In genomic region chr11:118182768-118183167, GRCm38 (mm10) we compare ENCODE assay signal across 23 mouse cellular contexts. TPM values are rescaled to one million over a fixed set of nuclear protein-coding genes. Genes with fewer than 3 reads are reported as not detected.
DNase-seq lines count a peak whose midpoint lies in the region; ATAC-seq and TF ChIP-seq lines count a peak whose summit lies in the region.
"Had no signal": no experiment of that assay in that cellular context is flagged by ENCODE, and none has a peak within 500 bp of the region (broad histone marks: within the 10 kb centered on the region; RNA-seq: fewer than 3 reads in every experiment).

No protein-coding gene starts in this region.

- H3K36me3 ChIP-seq in heart, embryonic 11.5 days (ENCODE audit: control insufficient read depth, insufficient read depth, low read length) = peaks cover 13% of the 10 kb centered on the region
- H3K36me3 ChIP-seq in heart, adult 2 months (ENCODE audit: control insufficient read depth, insufficient read depth, low read length) = peaks cover 10% of the 10 kb centered on the region

- intact Hi-C loops in heart, adult 2 months (cut with DNase I) = loop anchor here (5.0 kb wide), 1 partner anchor 35 kb away; no protein-coding TSS in a partner anchor

- no peak for TF ChIP-seq POLR2A in heart, adult 2 months (IDR thresholded peaks at IDR 0.05; ENCODE audit: insufficient read depth, low read depth, low read length)
- no peak for TF ChIP-seq POLR2A in olfactory bulb, adult 2 months (IDR thresholded peaks at IDR 0.05; ENCODE audit: insufficient read depth, low read depth, low read length)

- TF ChIP-seq CTCF in heart, adult 2 months (IDR thresholded peaks at IDR 0.05) = no peak
- TF ChIP-seq CTCF in layer of hippocampus, adult 2 months (conservative IDR thresholded peaks at IDR 0.05) = no peak
- no peak for TF ChIP-seq CTCF in olfactory bulb, adult 2 months (IDR thresholded peaks at IDR 0.05; ENCODE audit: insufficient read depth, low read depth, low read length)

- peaks cover 28% of the 10 kb centered on the region for H3K4me1 ChIP-seq in heart, embryonic 11.5 days (ENCODE audit: control insufficient read depth, insufficient read depth, low read length)
- H3K4me1 ChIP-seq in heart, adult 2 months (ENCODE audit: control insufficient read depth, insufficient read depth, low read length) = peaks cover 10% of the 10 kb centered on the region
- H3K4me1 ChIP-seq in olfactory bulb, adult 2 months (ENCODE audit: control insufficient read depth, insufficient read depth, low read length) = peaks cover 13% of the 10 kb centered on the region
- H3K4me1 ChIP-seq: forebrain, embryonic 12.5 days; forebrain, embryonic 15.5 days; hindbrain, embryonic 10.5 days; hindbrain, embryonic 13.5 days; intestine, embryonic 15.5 days had no signal

- H3K9me3 ChIP-seq in heart, embryonic 11.5 days (replicated peaks; ENCODE audit: control insufficient read depth, low read length) = no peaks in the 10 kb centered on the region
- H3K9me3 ChIP-seq: embryonic facial prominence, embryonic 10.5 days; embryonic facial prominence, embryonic 13.5 days; forebrain, embryonic 12.5 days; forebrain, embryonic 15.5 days; hindbrain, embryonic 10.5 days; hindbrain, embryonic 13.5 days; intestine, embryonic 15.5 days had no signal

- H3K4me3 ChIP-seq in heart, embryonic 11.5 days (ENCODE audit: low read depth, low read length) = no peak overlapping the region
- H3K4me3 ChIP-seq in heart, adult 2 months = no peak overlapping the region
- no peak overlapping the region for H3K4me3 ChIP-seq in layer of hippocampus, adult 2 months
- H3K4me3 ChIP-seq in olfactory bulb, adult 2 months (ENCODE audit: insufficient read depth, low read depth, low read length) = no peak overlapping the region
- H3K4me3 ChIP-seq: embryonic facial prominence, embryonic 10.5 days; embryonic facial prominence, embryonic 13.5 days; erythroblast, embryonic 14.5 days; forebrain, embryonic 12.5 days; forebrain, embryonic 15.5 days; hindbrain, embryonic 10.5 days; hindbrain, embryonic 13.5 days; intestine, embryonic 15.5 days had no signal

- H3K27ac ChIP-seq in heart, embryonic 11.5 days (ENCODE audit: low read depth, low read length) = peak overlapping the region; percentile 18; the same call in 1 of the 2 replicates
- no peak overlapping the region for H3K27ac ChIP-seq in heart, adult 2 months
- H3K27ac ChIP-seq in layer of hippocampus, adult 2 months = peak overlapping the region; percentile 58; the same call in 1 of the 2 replicates
- H3K27ac ChIP-seq in olfactory bulb, adult 2 months (ENCODE audit: insufficient read depth, low read depth, low read length) = peak overlapping the region; percentile 84
- H3K27ac ChIP-seq: embryonic facial prominence, embryonic 13.5 days; forebrain, embryonic 12.5 days; forebrain, embryonic 15.5 days; hindbrain, embryonic 10.5 days; hindbrain, embryonic 13.5 days; intestine, embryonic 15.5 days had no signal

- no peak for TF ChIP-seq EP300 in heart, adult 2 months (IDR thresholded peaks at IDR 0.05; ENCODE audit: insufficient read depth, low read depth, low read length)

- no peak overlapping the region for H3K9ac ChIP-seq in heart, embryonic 11.5 days (ENCODE audit: low read depth, low read length)
- no peak overlapping the region for H3K9ac ChIP-seq in heart, adult 2 months (ENCODE audit: low read depth, low read length)
- H3K9ac ChIP-seq: embryonic facial prominence, embryonic 13.5 days; forebrain, embryonic 12.5 days; forebrain, embryonic 15.5 days; hindbrain, embryonic 13.5 days; intestine, embryonic 15.5 days had no signal

- no peak overlapping the region for H3K4me2 ChIP-seq in heart, embryonic 11.5 days
- H3K4me2 ChIP-seq: embryonic facial prominence, embryonic 13.5 days; forebrain, embryonic 12.5 days; forebrain, embryonic 15.5 days; hindbrain, embryonic 13.5 days; intestine, embryonic 15.5 days had no signal

- no peaks in the 10 kb centered on the region for H3K27me3 ChIP-seq in heart, embryonic 11.5 days (ENCODE audit: control insufficient read depth, insufficient read depth, low read length)
- H3K27me3 ChIP-seq in heart, adult 2 months (ENCODE audit: control insufficient read depth, insufficient read depth, low read length) = no peaks in the 10 kb centered on the region
- H3K27me3 ChIP-seq: embryonic facial prominence, embryonic 13.5 days; forebrain, embryonic 12.5 days; forebrain, embryonic 15.5 days; hindbrain, embryonic 13.5 days; intestine, embryonic 15.5 days had no signal

- H3K79me2 ChIP-seq in heart, adult 2 months (replicated peaks; ENCODE audit: control insufficient read depth, insufficient read depth, low read length) = no peaks in the 10 kb centered on the region; the same call in 1 of the 2 replicates

- DNase-seq in heart, adult 2 months = no peak
- DNase-seq in layer of hippocampus, adult 2 months (ENCODE audit: low spot score in 2 of 2) = no peak
- no peak for DNase-seq in layer of hippocampus, adult 11-12 months (ENCODE audit: low spot score)
- DNase-seq in lung, adult 18-20 months = no peak
- DNase-seq: adrenal gland, adult 2 months; adrenal gland, postnatal 14 days; cerebellum, adult 11 months; cerebellum, postnatal 10 days; cerebellum, postnatal 36 days; embryo, embryonic 11 days; gastrocnemius, postnatal 25 days had no signal

- ATAC-seq in heart, embryonic 11.5 days (replicated peaks; ENCODE audit: insufficient number of reproducible peaks, low FRiP score, low TSS enrichment) = no peak
- ATAC-seq: CD4-positive, CD25-positive, alpha-beta regulatory T cell, adult 4 months; forebrain, embryonic 15.5 days; hindbrain, embryonic 16.5 days; intestine, embryonic 15.5 days had no signal

- 88% methylated on average over 9 of the region's 9 CpGs for WGBS in heart, embryonic 11.5 days (ENCODE audit: insufficient replicate concordance)
- WGBS in heart, adult 2 months = 86% methylated on average over 9 of the region's 9 CpGs
- 53% methylated on average over 9 of the region's 9 CpGs for WGBS in olfactory bulb, adult 2 months

RNA-seq across cellular contexts. Expression of gene Dnah17, which starts 52.3 kb away (rescaled TPM):
- 0.04 and 0.20 TPM in 2 replicates for polyA plus RNA-seq in heart, embryonic 11.5 days (2014; fragmentation: Nextera tagmentation; extraction: Ambion mirVana)
- under 1 TPM; 0.11 to 0.26 TPM for total RNA-seq in heart, adult 2 months (2021)
- polyA plus RNA-seq in heart, adult 2 months (2012; rRNA removed) = 0.03 and 0.08 TPM in 2 replicates
- under 1 TPM; 0.07 to 0.15 TPM for total RNA-seq in layer of hippocampus, adult 2 months (2021)
- polyA plus RNA-seq in olfactory bulb, adult 2 months (2012; ENCODE audit: insufficient read depth, insufficient read length, low replicate concordance, missing spikeins) = not detected in 2 replicates
- polyA plus RNA-seq: erythroblast, embryonic 14.5 days had no signal
